Mouse (Mus musculus): ENCODE measurements around the gene Tceal8.

DNA sequence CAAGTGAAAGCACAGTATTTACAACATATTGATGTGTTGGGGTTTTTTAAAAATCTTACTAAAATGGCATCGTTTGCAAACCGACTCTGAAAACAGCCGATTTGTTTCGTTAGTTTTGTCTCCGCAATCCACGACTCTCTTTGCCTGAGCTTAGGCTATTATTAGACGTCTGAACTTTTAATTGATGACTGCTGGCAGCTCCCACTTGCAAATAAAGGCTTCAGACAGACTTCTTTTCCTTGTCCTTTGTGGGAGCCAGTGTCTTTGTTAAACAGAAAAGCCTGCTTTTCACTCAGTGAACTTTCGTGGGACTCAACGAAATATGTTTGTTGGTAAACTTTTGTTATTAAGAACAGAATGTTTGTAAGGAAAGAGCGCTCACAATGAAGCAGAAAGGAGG is 644 bp upstream of the Tceal8 start:
- no peak for TF ChIP-seq POLR2A (IDR thresholded peaks at IDR 0.05; ENCODE audit: insufficient read length, low read depth)
- no peak for TF ChIP-seq MAX (IDR thresholded peaks at IDR 0.05; ENCODE audit: low read depth)
- TF ChIP-seq TCF12 (IDR thresholded peaks at IDR 0.05; ENCODE audit: insufficient read depth, poor library complexity, severe bottlenecking) = no peak
- no peak for TF ChIP-seq USF1 (IDR thresholded peaks at IDR 0.05; ENCODE audit: low read depth)
- no peak for TF ChIP-seq CEBPB (IDR thresholded peaks at IDR 0.05; ENCODE audit: insufficient read depth, poor library complexity, severe bottlenecking)
